Mouse (Mus musculus): ENCODE data around the gene Kcnh3. TPM values are rescaled to one million over a fixed set of nuclear protein-coding genes. Genes with fewer than 3 reads are reported as not detected.

The Kcnh3 gene
- polyA plus RNA-seq (2014; fragmentation: Nextera tagmentation; extraction: Ambion mirVana), result 0.12 TPM in 1 of 2 replicates, not detected in the other

- H3K4me2 ChIP-seq (ENCODE audit: low read length), result peak within 1 kb of the TSS; percentile 91
- peak within 1 kb of the TSS; percentile 25 to 54 for H3K4me3 ChIP-seq (ENCODE audit: control insufficient read depth in 1 of 2, insufficient read depth in 1 of 2, low read depth in 1 of 2, low read length in 2 of 2)
- no peak for ATAC-seq (ENCODE audit: insufficient number of reproducible peaks, insufficient read depth, low FRiP score, low read depth)
Observed at GRCm38 (mm10) chr15:99224208-99224911, at the start of gene Kcnh3. Kcnh3 (plus strand) TSS chr15:99224861.

GRCm38 (mm10) chr15:99179639-99180038, 45.0 kb upstream of the Kcnh3 start:
- Histone ChIP-seq H3K36me3 (ENCODE audit: control insufficient read depth, insufficient read depth, low read length) (peaks cover 77% of the 10 kb centered on the region), H3K4me1 (ENCODE audit: control insufficient read depth in 2 of 2, insufficient read depth in 2 of 2, low read length in 2 of 2) (no peaks in the 10 kb centered on the region), H3K4me2 (ENCODE audit: low read length) (no peak overlapping the region), H3K27ac (replicated peaks in 1 of 2; ENCODE audit: control insufficient read depth in 1 of 2, insufficient read depth in 1 of 2, low read depth in 2 of 2, low read length in 2 of 2) (no peak overlapping the region), H3K4me3 (ENCODE audit: control insufficient read depth in 1 of 2, insufficient read depth in 1 of 2, low read depth in 1 of 2, low read length in 2 of 2) (no peak overlapping the region), H3K9ac (ENCODE audit: low read length) (no peak overlapping the region), H3K9me3 (ENCODE audit: control insufficient read depth, low read length) (no peaks in the 10 kb centered on the region), H3K27me3 (ENCODE audit: control insufficient read depth, insufficient read depth, low read length) (no peaks in the 10 kb centered on the region)
- ATAC-seq (ENCODE audit: insufficient number of reproducible peaks, insufficient read depth, low FRiP score, low read depth), result no peak
- WGBS, result 92% methylated on average over 2 of the region's 2 CpGs

More at GRCm38 (mm10) chr15:99224208-99224911, at the start of gene Kcnh3:
- Histone ChIP-seq H3K27ac (replicated peaks in 1 of 2; ENCODE audit: control insufficient read depth in 1 of 2, insufficient read depth in 1 of 2, low read depth in 2 of 2, low read length in 2 of 2) (no peak within 1 kb of the TSS), H3K4me1 (ENCODE audit: control insufficient read depth in 2 of 2, insufficient read depth in 2 of 2, low read length in 2 of 2) (peaks cover 18 to 29% of the 10 kb centered on the region in 2 experiments; a peak in 3 of 4 replicates), H3K36me3 (ENCODE audit: control insufficient read depth, insufficient read depth, low read length) (no peaks in the 10 kb centered on the region), H3K9me3 (ENCODE audit: control insufficient read depth, low read length) (no peaks in the 10 kb centered on the region), H3K9ac (ENCODE audit: low read length) (peak within 1 kb of the TSS; percentile 59), H3K27me3 (ENCODE audit: control insufficient read depth, insufficient read depth, low read length) (peaks cover 97% of the 10 kb centered on the region)
- WGBS, result 2% methylated on average over 51 of the region's 66 CpGs

- 88% methylated on average over 9 of the region's 9 CpGs for WGBS
- H3K36me3 ChIP-seq (ENCODE audit: control insufficient read depth, insufficient read depth, low read length), result peaks cover 94% of the 10 kb centered on the region
- no peak for ATAC-seq (ENCODE audit: insufficient number of reproducible peaks, insufficient read depth, low FRiP score, low read depth)
- H3K4me1 ChIP-seq (ENCODE audit: control insufficient read depth in 2 of 2, insufficient read depth in 2 of 2, low read length in 2 of 2), result no peaks in the 10 kb centered on the region
- no peak overlapping the region for H3K9ac ChIP-seq (ENCODE audit: low read length)
- H3K27ac ChIP-seq (replicated peaks in 1 of 2; ENCODE audit: control insufficient read depth in 1 of 2, insufficient read depth in 1 of 2, low read depth in 2 of 2, low read length in 2 of 2), result no peak overlapping the region
- no peak overlapping the region for H3K4me3 ChIP-seq (ENCODE audit: control insufficient read depth in 1 of 2, insufficient read depth in 1 of 2, low read depth in 1 of 2, low read length in 2 of 2)
- H3K4me2 ChIP-seq (ENCODE audit: low read length), result no peak overlapping the region
- H3K27me3 ChIP-seq (ENCODE audit: control insufficient read depth, insufficient read depth, low read length), result no peaks in the 10 kb centered on the region
- no peaks in the 10 kb centered on the region for H3K9me3 ChIP-seq (ENCODE audit: control insufficient read depth, low read length)
Observed at GRCm38 (mm10) chr15:99184217-99184914, 40.3 kb upstream of the Kcnh3 start.

GRCm38 (mm10) chr15:99194358-99194757, 30.3 kb upstream of the Kcnh3 start:
- H3K9me3 ChIP-seq (ENCODE audit: control insufficient read depth, low read length), result no peaks in the 10 kb centered on the region
- H3K4me1 ChIP-seq (ENCODE audit: control insufficient read depth in 2 of 2, insufficient read depth in 2 of 2, low read length in 2 of 2), result no peaks in the 10 kb centered on the region
- no peaks in the 10 kb centered on the region for H3K27me3 ChIP-seq (ENCODE audit: control insufficient read depth, insufficient read depth, low read length)
- H3K4me2 ChIP-seq (ENCODE audit: low read length), result no peak overlapping the region
- 76% methylated on average over 10 of the region's 10 CpGs for WGBS
- H3K4me3 ChIP-seq (ENCODE audit: control insufficient read depth in 1 of 2, insufficient read depth in 1 of 2, low read depth in 1 of 2, low read length in 2 of 2), result no peak overlapping the region
- no peak overlapping the region for H3K27ac ChIP-seq (replicated peaks in 1 of 2; ENCODE audit: control insufficient read depth in 1 of 2, insufficient read depth in 1 of 2, low read depth in 2 of 2, low read length in 2 of 2)
- no peak overlapping the region for H3K9ac ChIP-seq (ENCODE audit: low read length)
- peaks cover 70% of the 10 kb centered on the region for H3K36me3 ChIP-seq (ENCODE audit: control insufficient read depth, insufficient read depth, low read length)
- ATAC-seq (ENCODE audit: insufficient number of reproducible peaks, insufficient read depth, low FRiP score, low read depth), result no peak

- H3K27ac ChIP-seq (replicated peaks in 1 of 2; ENCODE audit: control insufficient read depth in 1 of 2, insufficient read depth in 1 of 2, low read depth in 2 of 2, low read length in 2 of 2), result no peak overlapping the region
- WGBS, result 85% methylated on average over 6 of the region's 6 CpGs
- H3K4me2 ChIP-seq (ENCODE audit: low read length), result no peak overlapping the region
- H3K4me1 ChIP-seq (ENCODE audit: control insufficient read depth in 2 of 2, insufficient read depth in 2 of 2, low read length in 2 of 2), result no peaks in the 10 kb centered on the region
- no peak for ATAC-seq (ENCODE audit: insufficient number of reproducible peaks, insufficient read depth, low FRiP score, low read depth)
- no peaks in the 10 kb centered on the region for H3K9me3 ChIP-seq (ENCODE audit: control insufficient read depth, low read length)
- no peak overlapping the region for H3K9ac ChIP-seq (ENCODE audit: low read length)
- no peak overlapping the region for H3K4me3 ChIP-seq (ENCODE audit: control insufficient read depth in 1 of 2, insufficient read depth in 1 of 2, low read depth in 1 of 2, low read length in 2 of 2)
- peaks cover 70% of the 10 kb centered on the region for H3K36me3 ChIP-seq (ENCODE audit: control insufficient read depth, insufficient read depth, low read length)
- H3K27me3 ChIP-seq (ENCODE audit: control insufficient read depth, insufficient read depth, low read length), result no peaks in the 10 kb centered on the region
Observed at GRCm38 (mm10) chr15:99195043-99195442, 29.6 kb upstream of the Kcnh3 start.

- H3K27ac ChIP-seq (replicated peaks in 1 of 2; ENCODE audit: control insufficient read depth in 1 of 2, insufficient read depth in 1 of 2, low read depth in 2 of 2, low read length in 2 of 2), result no peak overlapping the region
- H3K4me3 ChIP-seq (ENCODE audit: control insufficient read depth in 1 of 2, insufficient read depth in 1 of 2, low read depth in 1 of 2, low read length in 2 of 2), result no peak overlapping the region
- H3K4me2 ChIP-seq (ENCODE audit: low read length), result no peak overlapping the region
- no peak for ATAC-seq (ENCODE audit: insufficient number of reproducible peaks, insufficient read depth, low FRiP score, low read depth)
- H3K27me3 ChIP-seq (ENCODE audit: control insufficient read depth, insufficient read depth, low read length), result no peaks in the 10 kb centered on the region
- no peaks in the 10 kb centered on the region for H3K4me1 ChIP-seq (ENCODE audit: control insufficient read depth in 2 of 2, insufficient read depth in 2 of 2, low read length in 2 of 2)
- H3K36me3 ChIP-seq (ENCODE audit: control insufficient read depth, insufficient read depth, low read length), result peaks cover 60% of the 10 kb centered on the region
- H3K9me3 ChIP-seq (ENCODE audit: control insufficient read depth, low read length), result no peaks in the 10 kb centered on the region
- no peak overlapping the region for H3K9ac ChIP-seq (ENCODE audit: low read length)
Observed at GRCm38 (mm10) chr15:99198761-99199160, 25.9 kb upstream of the Kcnh3 start.

- H3K36me3 ChIP-seq (ENCODE audit: control insufficient read depth, insufficient read depth, low read length), result peaks cover 70% of the 10 kb centered on the region
- no peak overlapping the region for H3K4me2 ChIP-seq (ENCODE audit: low read length)
Observed at GRCm38 (mm10) chr15:99205959-99206358, 18.7 kb upstream of the Kcnh3 start.

More at GRCm38 (mm10) chr15:99205959-99206358, 18.7 kb upstream of the Kcnh3 start:
- no peak overlapping the region for H3K9ac ChIP-seq (ENCODE audit: low read length)
- peaks cover 0 to 10% of the 10 kb centered on the region in 2 experiments; a peak in 1 of 4 replicates for H3K4me1 ChIP-seq (ENCODE audit: control insufficient read depth in 2 of 2, insufficient read depth in 2 of 2, low read length in 2 of 2)
- ATAC-seq (ENCODE audit: insufficient number of reproducible peaks, insufficient read depth, low FRiP score, low read depth), result no peak
- 80% methylated on average over 8 of the region's 8 CpGs for WGBS
- no peaks in the 10 kb centered on the region for H3K27me3 ChIP-seq (ENCODE audit: control insufficient read depth, insufficient read depth, low read length)
- no peak overlapping the region for H3K4me3 ChIP-seq (ENCODE audit: control insufficient read depth in 1 of 2, insufficient read depth in 1 of 2, low read depth in 1 of 2, low read length in 2 of 2)
- no peaks in the 10 kb centered on the region for H3K9me3 ChIP-seq (ENCODE audit: control insufficient read depth, low read length)
- H3K27ac ChIP-seq (replicated peaks in 1 of 2; ENCODE audit: control insufficient read depth in 1 of 2, insufficient read depth in 1 of 2, low read depth in 2 of 2, low read length in 2 of 2), result no peak overlapping the region
